Mouse (Mus musculus) ovary, adult 10 weeks (tissue): ENCODE measurements around the gene Mlst8. TPM values are rescaled to one million over a fixed set of nuclear protein-coding genes. Genes with fewer than 3 reads are reported as not detected.

Source experiments
- polyA plus RNA-seq: library from polyadenylated mRNA; stranded (reverse); fragments of 350-450 nt; fragmentation: Illumina TruSeq; extraction: RNeasy Lipid Tissue Mini Kit (QIAGEN cat#74804); gene quantifications from one replicate; pipeline ENCODE4 v1.2.3, GENCODE M21; 2014

Gene Mlst8
- polyA plus RNA-seq = 5.6 TPM

GRCm38 (mm10) chr17:24478663-24479380, at the start of gene Mlst8:
Gene Mlst8 (minus strand): TSS chr17:24479078.

GRCm38 (mm10) chr17:24527723-24528559, 49.1 kb upstream of the Mlst8 start, which contains the start of gene Traf7:
Gene Traf7 (minus strand): TSS chr17:24527938.

GRCm38 (mm10) chr17:24488186-24488661, 9.3 kb upstream of the Mlst8 start, which contains the start of gene Caskin1:
Gene Caskin1 (plus strand): TSS chr17:24488601.

GRCm38 (mm10) chr17:24473612-24474275, 5.1 kb downstream of the Mlst8 start, which contains the start of gene Bricd5:
Gene Bricd5 (plus strand): TSS chr17:24473884.

GRCm38 (mm10) chr17:24469910-24470602, 8.8 kb downstream of the Mlst8 start, which contains the start of the genes E4f1 and Pgp:
Gene E4f1 (minus strand): TSS chr17:24470313.
Gene Pgp (plus strand): TSS chr17:24470392.

GRCm38 (mm10) chr17:24442632-24443155, 36.2 kb downstream of the Mlst8 start, which contains the start of gene Dnase1l2:
Gene Dnase1l2 (minus strand): TSS chr17:24443105.

GRCm38 (mm10) chr17:24426471-24427169, 52.3 kb downstream of the Mlst8 start, which contains the start of gene Eci1:
Gene Eci1 (plus strand): TSS chr17:24426641.

Other genes starting within 250 kb of the Mlst8 start
- 5.2 TPM for gene Ccnf, start 227.6 kb downstream of the Mlst8 start, polyA plus RNA-seq
- gene Abca17, start 128.0 kb downstream of the Mlst8 start, polyA plus RNA-seq = not detected
- gene Abca3, start 127.1 kb downstream of the Mlst8 start, polyA plus RNA-seq = 1.7 TPM
- 81.8 TPM for gene Rnps1, start 64.5 kb downstream of the Mlst8 start, polyA plus RNA-seq
- 15.1 TPM for gene Eci1, start 52.4 kb downstream of the Mlst8 start, polyA plus RNA-seq
- not detected for gene Dnase1l2, start 36.0 kb downstream of the Mlst8 start, polyA plus RNA-seq
- gene E4f1, start 8.8 kb downstream of the Mlst8 start, polyA plus RNA-seq = 0.46 TPM
- 29.5 TPM for gene Pgp, start 8.7 kb downstream of the Mlst8 start, polyA plus RNA-seq
- gene Bricd5, start 5.2 kb downstream of the Mlst8 start, polyA plus RNA-seq = not detected
- 0.80 TPM for gene Caskin1, start 9.5 kb upstream of the Mlst8 start, polyA plus RNA-seq
- 5.3 TPM for gene Traf7, start 48.9 kb upstream of the Mlst8 start, polyA plus RNA-seq
- gene Rab26, start 55.1 kb upstream of the Mlst8 start, polyA plus RNA-seq = not detected
- gene Pkd1, start 70.8 kb upstream of the Mlst8 start, polyA plus RNA-seq = 6.3 TPM
- gene Tsc2, start 153.6 kb upstream of the Mlst8 start, polyA plus RNA-seq = 15.9 TPM
- gene Nthl1, start 153.6 kb upstream of the Mlst8 start, polyA plus RNA-seq = 0.34 TPM
- 11.8 TPM for gene Slc9a3r2, start 171.2 kb upstream of the Mlst8 start, polyA plus RNA-seq
- gene Npw, start 179.4 kb upstream of the Mlst8 start, polyA plus RNA-seq = not detected
- gene Zfp598, start 190.6 kb upstream of the Mlst8 start, polyA plus RNA-seq = 0.68 TPM
- 0.83 TPM for gene Syngr3, start 210.9 kb upstream of the Mlst8 start, polyA plus RNA-seq
- gene Gfer, start 217.1 kb upstream of the Mlst8 start, polyA plus RNA-seq = 10.4 TPM
- 1.1 TPM for gene Noxo1, start 217.2 kb upstream of the Mlst8 start, polyA plus RNA-seq
- gene Tbl3, start 228.6 kb upstream of the Mlst8 start, polyA plus RNA-seq = 0.31 TPM
- gene Rnf151, start 239.0 kb upstream of the Mlst8 start, polyA plus RNA-seq = not detected
- gene Rps2, start 239.0 kb upstream of the Mlst8 start, polyA plus RNA-seq = 771 TPM
- gene Ndufb10, start 245.4 kb upstream of the Mlst8 start, polyA plus RNA-seq = 52.5 TPM
- not detected for gene Rpl3l, start 248.7 kb upstream of the Mlst8 start, polyA plus RNA-seq